Mouse (Mus musculus): ENCODE data around the gene Rps11. TPM values are rescaled to one million over a fixed set of nuclear protein-coding genes. Genes with fewer than 3 reads are reported as not detected.
A peak's percentile ranks its signal among the peaks of the same experiment; 100 is the strongest.

The Rps11 gene
- polyA plus RNA-seq, 1 experiment from 2014 or later: 1,608 TPM

DNA sequence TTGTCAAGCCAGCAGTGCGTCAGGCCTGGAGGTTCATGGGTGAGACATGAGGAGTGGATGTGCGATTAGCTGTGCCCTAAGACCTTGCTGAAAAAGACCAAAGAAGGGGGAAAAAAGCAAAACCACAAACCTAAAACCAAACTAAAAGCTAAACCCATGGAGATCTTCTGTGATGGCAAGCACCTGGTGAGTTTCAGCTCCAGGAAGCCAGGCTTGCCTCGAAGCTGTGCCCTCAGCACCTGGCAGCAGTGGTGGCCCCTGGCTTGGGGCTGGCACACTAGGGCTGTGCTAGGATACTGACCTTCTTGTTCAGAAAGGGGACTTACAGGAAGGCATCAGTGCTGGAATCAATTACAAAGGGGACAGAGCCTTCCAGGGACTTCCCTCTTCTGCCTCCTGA is 17.1 kb upstream of the Rps11 start:
- WGBS: 88% methylated on average over 3 of the region's 3 CpGs
- no peaks in the 10 kb centered on the region for H3K27me3 ChIP-seq (replicated peaks; ENCODE audit: control insufficient read depth, insufficient read depth, low read length)
- DNase-seq (ENCODE audit: low spot score): no peak
- no peak overlapping the region for H3K9ac ChIP-seq (ENCODE audit: low read depth, low read length)
- no peak overlapping the region for H3K4me2 ChIP-seq (ENCODE audit: low read depth, low read length)
- no peak overlapping the region for H3K4me3 ChIP-seq (ENCODE audit: low read depth, low read length)
- H3K9me3 ChIP-seq (ENCODE audit: control insufficient read depth, low read length): no peaks in the 10 kb centered on the region
- peaks cover 33% of the 10 kb centered on the region for H3K36me3 ChIP-seq (ENCODE audit: control insufficient read depth, insufficient read depth, low read length)
- no peak for ATAC-seq (ENCODE audit: low read depth)
- H3K27ac ChIP-seq (replicated peaks; ENCODE audit: low read depth, low read length): no peak overlapping the region
- H3K4me1 ChIP-seq (ENCODE audit: control insufficient read depth, insufficient read depth, low read length): no peaks in the 10 kb centered on the region

DNA sequence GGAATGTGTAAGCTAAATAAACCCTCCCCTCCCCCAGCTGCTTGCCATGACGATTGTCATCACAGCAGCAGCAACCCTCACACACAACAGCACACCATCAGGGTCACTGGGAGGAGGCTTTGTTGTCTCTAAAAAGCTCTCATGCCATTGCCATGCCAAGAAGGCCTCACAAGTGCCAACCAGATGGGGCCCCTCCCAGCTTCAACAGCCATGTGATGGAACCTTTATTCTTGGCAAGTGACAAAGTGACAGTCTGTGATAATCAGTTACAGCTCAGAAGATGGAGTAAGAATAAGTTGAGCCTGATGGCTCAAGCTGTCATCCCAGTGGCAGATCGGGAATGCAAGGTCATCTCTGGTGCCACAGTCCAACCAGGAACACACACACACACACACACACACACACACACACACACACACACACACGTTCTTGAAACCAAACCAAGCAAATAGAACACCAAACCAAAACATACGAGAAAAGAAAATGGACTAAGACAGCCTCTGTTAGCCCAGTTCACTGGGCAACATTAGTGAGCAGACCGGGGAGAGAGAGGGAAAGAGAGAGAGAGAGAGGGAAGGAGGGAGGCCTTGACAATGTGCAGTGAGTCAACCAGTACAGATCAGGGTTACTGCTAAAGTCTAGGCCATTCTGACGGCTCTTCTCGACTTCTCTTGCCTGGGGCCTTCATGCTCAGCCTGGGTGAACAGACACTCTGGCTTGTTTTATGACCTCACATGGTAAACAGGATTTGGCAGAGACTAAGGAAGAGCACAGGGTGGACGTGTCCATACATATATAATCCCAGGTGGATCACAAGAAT is 15.9 kb upstream of the Rps11 start:
- no peak overlapping the region for H3K9ac ChIP-seq (ENCODE audit: low read depth, low read length)
- no peaks in the 10 kb centered on the region for H3K27me3 ChIP-seq (replicated peaks; ENCODE audit: control insufficient read depth, insufficient read depth, low read length)
- H3K36me3 ChIP-seq (ENCODE audit: control insufficient read depth, insufficient read depth, low read length): peaks cover 26% of the 10 kb centered on the region
- no peak overlapping the region for H3K27ac ChIP-seq (replicated peaks; ENCODE audit: low read depth, low read length)
- no peak for DNase-seq (ENCODE audit: low spot score)
- no peak overlapping the region for H3K4me2 ChIP-seq (ENCODE audit: low read depth, low read length)
- no peak overlapping the region for H3K4me3 ChIP-seq (ENCODE audit: low read depth, low read length)
- WGBS: 74% methylated on average over 8 of the region's 8 CpGs
- H3K4me1 ChIP-seq (ENCODE audit: control insufficient read depth, insufficient read depth, low read length): peaks cover 4% of the 10 kb centered on the region; the same call in 1 of the 2 replicates
- H3K9me3 ChIP-seq (ENCODE audit: control insufficient read depth, low read length): no peaks in the 10 kb centered on the region
- ATAC-seq (ENCODE audit: low read depth): no peak

DNA sequence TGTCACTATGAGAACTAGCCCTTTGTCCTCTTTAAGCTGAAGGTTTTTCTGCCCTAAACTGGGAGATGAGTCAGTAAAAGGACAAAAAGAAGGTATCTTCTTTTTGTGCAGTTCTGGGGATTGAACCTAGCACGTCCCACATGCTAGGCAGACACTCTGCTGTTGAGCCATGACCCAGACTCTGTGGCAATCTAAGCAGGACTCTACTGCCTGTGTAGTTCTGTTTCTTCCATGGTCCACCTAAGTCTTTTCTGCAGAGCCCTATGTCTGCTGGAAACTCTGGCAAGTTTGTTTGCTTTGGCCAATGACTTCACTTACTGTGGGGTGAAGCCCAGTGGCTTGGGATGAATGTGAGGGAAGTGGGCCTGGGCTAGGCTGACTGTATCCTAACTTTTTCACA is 14.2 kb upstream of the Rps11 start:
- H3K36me3 ChIP-seq (ENCODE audit: control insufficient read depth, insufficient read depth, low read length): peaks cover 10% of the 10 kb centered on the region; the same call in 1 of the 2 replicates
- DNase-seq (ENCODE audit: low spot score) (no peak), ATAC-seq (ENCODE audit: low read depth) (no peak)
- H3K4me2 ChIP-seq (ENCODE audit: low read depth, low read length): no peak overlapping the region
- H3K4me1 ChIP-seq (ENCODE audit: control insufficient read depth, insufficient read depth, low read length): peaks cover 4% of the 10 kb centered on the region; the same call in 1 of the 2 replicates
- H3K9me3 ChIP-seq (ENCODE audit: control insufficient read depth, low read length): no peaks in the 10 kb centered on the region
- H3K27me3 ChIP-seq (replicated peaks; ENCODE audit: control insufficient read depth, insufficient read depth, low read length): no peaks in the 10 kb centered on the region
- H3K9ac ChIP-seq (ENCODE audit: low read depth, low read length): no peak overlapping the region
- H3K4me3 ChIP-seq (ENCODE audit: low read depth, low read length): no peak overlapping the region
- WGBS: 94% methylated on average over 1 of the region's 1 CpGs
- no peak overlapping the region for H3K27ac ChIP-seq (replicated peaks; ENCODE audit: low read depth, low read length)

DNA sequence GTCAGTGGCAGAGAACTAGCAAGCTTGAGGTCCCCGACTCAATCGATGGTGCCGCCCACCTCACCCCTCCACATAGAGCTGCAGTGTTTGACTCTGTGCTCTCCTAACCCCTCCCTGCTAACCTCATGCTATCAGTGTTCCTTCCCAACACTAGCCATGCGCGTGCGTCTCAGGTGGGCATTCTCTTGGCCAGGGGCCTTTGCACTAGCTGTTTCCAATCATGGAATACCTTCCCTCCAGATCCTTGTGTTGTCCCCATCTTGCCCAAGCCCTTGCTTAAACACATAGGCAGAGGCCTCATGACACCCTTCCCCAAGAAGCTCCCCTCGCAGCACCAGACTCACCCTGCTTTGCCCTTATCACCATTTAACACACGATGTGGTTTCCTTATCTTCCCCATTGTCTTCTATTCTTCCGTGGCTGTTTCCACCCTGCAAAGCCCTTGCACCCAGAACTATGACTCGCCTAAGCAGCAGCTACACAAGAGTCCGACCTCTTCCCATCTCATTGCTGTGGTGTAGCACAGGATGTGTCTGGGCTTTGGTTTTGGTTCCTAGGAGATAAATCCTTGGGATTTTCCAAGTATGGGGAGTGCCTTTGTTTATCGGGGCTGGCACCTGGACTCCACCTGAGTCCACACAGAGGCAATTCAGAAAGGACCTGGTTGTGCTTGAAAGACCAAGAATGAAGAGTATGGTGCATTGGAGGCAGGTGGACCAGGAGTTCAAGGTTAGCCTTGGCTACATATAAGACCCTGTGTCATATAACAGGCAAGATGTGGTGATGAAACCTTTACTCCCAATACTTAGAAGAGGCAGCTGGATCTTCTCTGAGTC is 13.2 kb upstream of the Rps11 start:
- 73% methylated on average over 12 of the region's 12 CpGs for WGBS
- peaks cover 4% of the 10 kb centered on the region; the same call in 1 of the 2 replicates for H3K4me1 ChIP-seq (ENCODE audit: control insufficient read depth, insufficient read depth, low read length)
- DNase-seq (ENCODE audit: low spot score) (no peak), ATAC-seq (ENCODE audit: low read depth) (no peak)
- peaks cover under 1% of the 10 kb centered on the region; the same call in 1 of the 2 replicates for H3K36me3 ChIP-seq (ENCODE audit: control insufficient read depth, insufficient read depth, low read length)
- no peaks in the 10 kb centered on the region for H3K9me3 ChIP-seq (ENCODE audit: control insufficient read depth, low read length)
- no peak overlapping the region for H3K4me2 ChIP-seq (ENCODE audit: low read depth, low read length)
- H3K27ac ChIP-seq (replicated peaks; ENCODE audit: low read depth, low read length): no peak overlapping the region
- no peak overlapping the region for H3K4me3 ChIP-seq (ENCODE audit: low read depth, low read length)
- H3K27me3 ChIP-seq (replicated peaks; ENCODE audit: control insufficient read depth, insufficient read depth, low read length): no peaks in the 10 kb centered on the region
- H3K9ac ChIP-seq (ENCODE audit: low read depth, low read length): no peak overlapping the region

DNA sequence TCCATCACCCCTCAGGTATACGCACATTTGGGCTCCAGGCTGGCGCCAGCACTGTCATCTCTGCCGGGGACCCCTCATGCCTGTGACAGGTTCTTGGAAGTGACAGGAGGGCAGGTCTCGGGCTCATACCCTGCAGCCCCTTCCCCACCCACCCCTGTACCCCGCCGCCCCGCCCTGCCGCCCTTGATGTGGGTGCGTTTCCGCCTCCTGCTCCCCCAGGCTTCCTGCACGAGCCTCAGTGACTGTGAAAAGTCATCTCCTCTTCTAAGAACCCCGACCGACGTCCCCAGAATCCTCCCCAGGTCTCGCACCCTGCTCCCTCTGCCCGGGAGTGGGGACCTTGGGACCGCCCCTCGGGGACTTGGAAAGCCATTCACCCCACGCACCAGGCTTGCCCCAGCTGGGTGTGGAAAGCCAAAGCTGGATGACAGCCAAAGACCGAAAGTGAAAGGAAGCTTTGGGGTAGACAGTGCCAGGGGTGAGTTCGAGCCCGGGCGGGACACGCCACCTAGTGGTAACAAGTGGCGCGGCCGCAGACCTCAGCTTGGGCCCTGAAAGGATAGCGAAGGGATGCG is 11.8 kb upstream of the Rps11 start, which contains the start of the genes Gm45713 and Flt3l:
TSS of gene Gm45713 (minus strand) at position 239 of the 575 bp plus-strand sequence.
TSS of gene Flt3l (minus strand) at position 440 of the 575 bp plus-strand sequence.
- peak within 1 kb of the TSS; percentile 61 for H3K9ac ChIP-seq (ENCODE audit: low read depth, low read length)
- no peaks in the 10 kb centered on the region for H3K9me3 ChIP-seq (ENCODE audit: control insufficient read depth, low read length)
- H3K27me3 ChIP-seq (replicated peaks; ENCODE audit: control insufficient read depth, insufficient read depth, low read length): no peaks in the 10 kb centered on the region
- peaks cover 4% of the 10 kb centered on the region; the same call in 1 of the 2 replicates for H3K4me1 ChIP-seq (ENCODE audit: control insufficient read depth, insufficient read depth, low read length)
- WGBS: 3% methylated on average over 25 of the region's 29 CpGs
- ATAC-seq (ENCODE audit: low read depth) (peak; percentile 93), DNase-seq (ENCODE audit: low spot score) (peak; percentile 92)
- peak within 1 kb of the TSS; percentile 59 for H3K4me2 ChIP-seq (ENCODE audit: low read depth, low read length)
- H3K36me3 ChIP-seq (ENCODE audit: control insufficient read depth, insufficient read depth, low read length): no peaks in the 10 kb centered on the region
- peak within 1 kb of the TSS; percentile 44 for H3K4me3 ChIP-seq (ENCODE audit: low read depth, low read length)
- no peak within 1 kb of the TSS for H3K27ac ChIP-seq (replicated peaks; ENCODE audit: low read depth, low read length)

DNA sequence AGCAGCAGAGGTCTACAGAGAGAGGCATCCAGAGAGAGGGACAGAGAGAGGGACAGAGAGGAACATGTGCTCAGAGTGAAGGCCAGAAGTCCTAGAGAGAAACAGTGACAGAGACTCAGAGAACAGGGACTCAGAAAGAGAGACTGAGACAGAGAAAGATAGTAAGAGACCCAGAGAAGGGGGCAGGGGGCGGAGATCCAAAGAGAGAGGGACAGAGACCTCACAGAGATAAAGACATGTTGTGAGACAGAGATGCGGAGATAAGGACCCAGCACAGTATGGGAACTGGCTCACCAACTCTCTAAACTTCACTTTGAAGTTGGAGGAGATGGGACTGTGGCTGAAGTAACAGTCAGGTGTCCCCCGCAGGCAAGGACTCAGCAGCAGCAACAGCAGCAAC is 11.1 kb upstream of the Rps11 start:
- H3K36me3 ChIP-seq (ENCODE audit: control insufficient read depth, insufficient read depth, low read length): no peaks in the 10 kb centered on the region
- H3K9me3 ChIP-seq (ENCODE audit: control insufficient read depth, low read length): no peaks in the 10 kb centered on the region
- DNase-seq (ENCODE audit: low spot score) (no peak), ATAC-seq (ENCODE audit: low read depth) (no peak)
- peaks cover 4% of the 10 kb centered on the region; the same call in 1 of the 2 replicates for H3K4me1 ChIP-seq (ENCODE audit: control insufficient read depth, insufficient read depth, low read length)
- peak overlapping the region; percentile 59 for H3K4me2 ChIP-seq (ENCODE audit: low read depth, low read length)
- H3K4me3 ChIP-seq (ENCODE audit: low read depth, low read length): peak overlapping the region; percentile 44; the same call in 1 of the 2 replicates
- H3K27me3 ChIP-seq (replicated peaks; ENCODE audit: control insufficient read depth, insufficient read depth, low read length): no peaks in the 10 kb centered on the region
- H3K9ac ChIP-seq (ENCODE audit: low read depth, low read length): peak overlapping the region; percentile 61; the same call in 1 of the 2 replicates
- WGBS: 75% methylated on average over 3 of the region's 3 CpGs
- no peak overlapping the region for H3K27ac ChIP-seq (replicated peaks; ENCODE audit: low read depth, low read length)

DNA sequence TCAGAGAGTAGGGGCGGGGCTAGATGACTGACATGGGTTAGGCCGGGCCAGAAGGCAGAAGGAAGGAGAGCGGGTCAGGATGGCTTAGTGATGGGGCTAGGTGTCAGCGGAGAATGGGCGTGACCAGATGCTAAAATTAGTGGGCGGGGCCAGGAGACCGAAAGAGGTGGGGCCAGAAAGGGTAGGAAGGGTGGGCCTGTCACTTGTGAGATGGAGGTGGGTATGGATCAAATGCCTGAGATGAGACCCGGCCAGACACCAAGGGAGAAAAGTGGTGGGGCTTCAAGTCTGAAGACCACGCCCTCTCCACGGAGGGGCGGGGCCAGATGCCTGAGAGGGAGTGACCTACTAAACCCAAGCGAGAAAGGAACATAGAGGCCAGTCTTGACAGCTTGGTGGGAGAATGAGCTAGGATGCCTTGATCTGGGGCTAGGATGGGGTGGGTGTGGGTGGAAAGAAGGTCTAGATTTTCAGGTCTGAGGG is 10.3 kb upstream of the Rps11 start:
- no peak overlapping the region for H3K27ac ChIP-seq (replicated peaks; ENCODE audit: low read depth, low read length)
- no peaks in the 10 kb centered on the region for H3K9me3 ChIP-seq (ENCODE audit: control insufficient read depth, low read length)
- no peak overlapping the region for H3K9ac ChIP-seq (ENCODE audit: low read depth, low read length)
- H3K36me3 ChIP-seq (ENCODE audit: control insufficient read depth, insufficient read depth, low read length): no peaks in the 10 kb centered on the region
- H3K27me3 ChIP-seq (replicated peaks; ENCODE audit: control insufficient read depth, insufficient read depth, low read length): no peaks in the 10 kb centered on the region
- H3K4me3 ChIP-seq (ENCODE audit: low read depth, low read length): no peak overlapping the region
- 10% methylated on average over 12 of the region's 12 CpGs for WGBS
- ATAC-seq (ENCODE audit: low read depth) (no peak), DNase-seq (ENCODE audit: low spot score) (peak; percentile 44)
- no peak overlapping the region for H3K4me2 ChIP-seq (ENCODE audit: low read depth, low read length)
- peaks cover 8% of the 10 kb centered on the region; the same call in 1 of the 2 replicates for H3K4me1 ChIP-seq (ENCODE audit: control insufficient read depth, insufficient read depth, low read length)
